ENCODE assay signal across 23 mouse cellular contexts in genomic region chr2:14571300-14571699, GRCm38 (mm10). TPM values are rescaled to one million over a fixed set of nuclear protein-coding genes. Genes with fewer than 3 reads are reported as not detected.
DNase-seq lines count a peak whose midpoint lies in the region; ATAC-seq lines count a peak whose summit lies in the region.
"Had no signal": no experiment of that assay in that cellular context is flagged by ENCODE, and none has a peak within 500 bp of the region (broad histone marks: within the 10 kb centered on the region; RNA-seq: fewer than 3 reads in every experiment).

No protein-coding gene starts in this region.

- no peaks in the 10 kb centered on the region for H3K9me3 ChIP-seq in heart, embryonic 11.5 days (replicated peaks; ENCODE audit: control insufficient read depth, low read length)
- H3K9me3 ChIP-seq in heart, embryonic 13.5 days = no peaks in the 10 kb centered on the region
- H3K9me3 ChIP-seq in heart, embryonic 16.5 days (replicated peaks; ENCODE audit: control insufficient read depth, low read length) = no peaks in the 10 kb centered on the region
- H3K9me3 ChIP-seq: embryonic facial prominence, embryonic 13.5 days; embryonic facial prominence, embryonic 15.5 days; forebrain, embryonic 10.5 days; forebrain, embryonic 12.5 days had no signal

- H3K4me3 ChIP-seq in heart, embryonic 11.5 days (ENCODE audit: low read depth, low read length) = no peak overlapping the region
- H3K4me3 ChIP-seq in heart, embryonic 13.5 days = no peak overlapping the region
- no peak overlapping the region for H3K4me3 ChIP-seq in heart, embryonic 16.5 days (ENCODE audit: low read length)
- H3K4me3 ChIP-seq: embryonic facial prominence, embryonic 13.5 days; embryonic facial prominence, embryonic 15.5 days; erythroblast, embryonic 14.5 days; forebrain, embryonic 10.5 days; forebrain, embryonic 12.5 days had no signal

- H3K27ac ChIP-seq in heart, embryonic 11.5 days (ENCODE audit: low read depth, low read length) = 0 out of 2 replicates have a peak overlapping the region, but pooled peaks have one; percentile 4
- peak overlapping the region; percentile 54 for H3K27ac ChIP-seq in heart, embryonic 13.5 days (replicated peaks)
- peak overlapping the region; percentile 41 for H3K27ac ChIP-seq in heart, embryonic 16.5 days (ENCODE audit: low read length)
- H3K27ac ChIP-seq: embryonic facial prominence, embryonic 13.5 days; embryonic facial prominence, embryonic 15.5 days; forebrain, embryonic 10.5 days; forebrain, embryonic 12.5 days had no signal

- H3K9ac ChIP-seq in heart, embryonic 11.5 days (ENCODE audit: low read depth, low read length) = no peak overlapping the region
- H3K9ac ChIP-seq in heart, embryonic 13.5 days = no peak overlapping the region
- no peak overlapping the region for H3K9ac ChIP-seq in heart, embryonic 16.5 days (ENCODE audit: low read length)
- H3K9ac ChIP-seq: embryonic facial prominence, embryonic 13.5 days; embryonic facial prominence, embryonic 15.5 days; forebrain, embryonic 12.5 days had no signal

- H3K36me3 ChIP-seq in heart, embryonic 11.5 days (ENCODE audit: control insufficient read depth, insufficient read depth, low read length) = no peaks in the 10 kb centered on the region
- no peaks in the 10 kb centered on the region for H3K36me3 ChIP-seq in heart, embryonic 13.5 days
- H3K36me3 ChIP-seq in heart, embryonic 16.5 days (ENCODE audit: control insufficient read depth, insufficient read depth) = no peaks in the 10 kb centered on the region
- H3K36me3 ChIP-seq: embryonic facial prominence, embryonic 13.5 days; embryonic facial prominence, embryonic 15.5 days; forebrain, embryonic 10.5 days; forebrain, embryonic 12.5 days had no signal

- no peak overlapping the region for H3K4me2 ChIP-seq in heart, embryonic 11.5 days
- H3K4me2 ChIP-seq in heart, embryonic 13.5 days = no peak overlapping the region
- H3K4me2 ChIP-seq in heart, embryonic 16.5 days (ENCODE audit: low read depth, low read length) = no peak overlapping the region
- H3K4me2 ChIP-seq: embryonic facial prominence, embryonic 13.5 days; embryonic facial prominence, embryonic 15.5 days; forebrain, embryonic 12.5 days had no signal

- H3K27me3 ChIP-seq in heart, embryonic 11.5 days (ENCODE audit: control insufficient read depth, insufficient read depth, low read length) = no peaks in the 10 kb centered on the region
- no peaks in the 10 kb centered on the region for H3K27me3 ChIP-seq in heart, embryonic 13.5 days (replicated peaks)
- H3K27me3 ChIP-seq in heart, embryonic 16.5 days (ENCODE audit: control insufficient read depth, insufficient read depth, low read length) = no peaks in the 10 kb centered on the region
- H3K27me3 ChIP-seq: embryonic facial prominence, embryonic 13.5 days; embryonic facial prominence, embryonic 15.5 days; forebrain, embryonic 12.5 days had no signal

- no peak for ATAC-seq in heart, embryonic 11.5 days (replicated peaks; ENCODE audit: insufficient number of reproducible peaks, low FRiP score, low TSS enrichment)
- no peak for ATAC-seq in heart, embryonic 13.5 days (ENCODE audit: extremely low read depth, insufficient number of reproducible peaks, low FRiP score, low TSS enrichment)
- ATAC-seq in heart, embryonic 16.5 days (replicated peaks; ENCODE audit: extremely low read depth, insufficient read depth, low FRiP score) = no peak; the same call in 1 of the 2 replicates
- ATAC-seq: forebrain, embryonic 14.5 days had no signal

- no peak for DNase-seq in heart, adult 8-10 months (ENCODE audit: low spot score)
- no peak for DNase-seq in heart, adult 11 months
- no peak for DNase-seq in heart, postnatal 4 days
- DNase-seq: adrenal gland, adult 2 months; adrenal gland, postnatal 10 days; adrenal gland, postnatal 25 days; cerebellum, adult 11 months; cerebellum, adult 18-20 months; cerebellum, adult 8-10 months; cerebellum, adult 9-11 months; cerebellum, postnatal 14 days; cerebellum, postnatal 36 days; embryo, embryonic 11 days had no signal

- H3K4me1 ChIP-seq in heart, embryonic 11.5 days (ENCODE audit: control insufficient read depth, insufficient read depth, low read length) = peaks cover 12% of the 10 kb centered on the region
- peaks cover 30% of the 10 kb centered on the region for H3K4me1 ChIP-seq in heart, embryonic 13.5 days
- H3K4me1 ChIP-seq in heart, embryonic 16.5 days (ENCODE audit: control insufficient read depth, insufficient read depth, low read length) = peaks cover 6% of the 10 kb centered on the region
- H3K4me1 ChIP-seq: embryonic facial prominence, embryonic 13.5 days; embryonic facial prominence, embryonic 15.5 days; forebrain, embryonic 10.5 days; forebrain, embryonic 12.5 days had no signal

RNA-seq across cellular contexts. Expression of gene Cacnb2, which starts 31.6 kb away (rescaled TPM):
- polyA plus RNA-seq in heart, embryonic 11.5 days (2014; fragmentation: Nextera tagmentation; extraction: Ambion mirVana) = 7.6 and 12.2 TPM in 2 replicates
- total RNA-seq in heart, adult 8-10 months (2022) = 100 to 1,000 TPM in 1 of 4 experiments, 10 to 100 TPM in 3; 70.5 to 105 (median 82.0) TPM
- polyA plus RNA-seq in heart, embryonic 13.5 days (2015; fragmentation: Nextera tagmentation; extraction: Ambion mirVana) = 9.0 and 9.5 TPM in 2 replicates
- polyA plus RNA-seq in heart, embryonic 16.5 days (2015; fragmentation: Nextera tagmentation; extraction: Ambion mirVana) = 10.7 and 12.9 TPM in 2 replicates
- 10 to 100 TPM; 84.4 to 86.6 TPM for total RNA-seq in heart, postnatal 4 days (2021)
- total RNA-seq: MEL had no signal
- polyA plus RNA-seq: erythroblast, embryonic 14.5 days had no signal

Comparison
In these comparisons a context has a peak if more than half of its experiments do, and no peak if none do; other contexts are left out.
1. H3K27ac ChIP-seq: peak in every context shown above with its lines; median percentile 54 in heart, embryonic 13.5 days; 41 in heart, embryonic 16.5 days; 4 in heart, embryonic 11.5 days.